Mouse (Mus musculus) embryonic facial prominence, embryonic 15.5 days (tissue): ENCODE results near the gene Ddit4. TPM values are rescaled to one million over a fixed set of nuclear protein-coding genes. Genes with fewer than 3 reads are reported as not detected.
A peak's percentile ranks its signal among the peaks of the same experiment; 100 is the strongest.

Experiments used
- ATAC-seq: fragments of 200-750 bp; cut with Nextera tagmentation; 2 replicates; pipeline ENCODE4 v1.8.0; 2017; ENCODE audit warnings: low read depth, moderate TSS enrichment; ENCODE audit not compliant: insufficient number of reproducible peaks, low FRiP score, low TSS enrichment
- H3K27ac ChIP-seq: fragments of 300-500 bp; sonication (generic); replicated peaks from 2 replicates; pipeline ENCODE4 v1.5.1; 2015; ENCODE audit warnings: mild to moderate bottlenecking, inconsistent platforms
- H3K27me3 ChIP-seq: fragments of 300-500 bp; sonication (generic); 2 replicates; pipeline ENCODE4 v1.6.1; 2015; ENCODE audit warnings: inconsistent platforms
- H3K36me3 ChIP-seq: fragments of 300-500 bp; sonication (generic); 2 replicates; pipeline ENCODE4 v1.6.1; 2015; ENCODE audit warnings: mild to moderate bottlenecking, inconsistent platforms
- H3K4me1 ChIP-seq: fragments of 300-500 bp; sonication (generic); 2 replicates; pipeline ENCODE4 v1.6.1; 2015; ENCODE audit warnings: inconsistent platforms
- H3K4me2 ChIP-seq: fragments of 300-500 bp; sonication (generic); replicated peaks from 2 replicates; pipeline ENCODE4 v1.6.1; 2015; ENCODE audit warnings: mild to moderate bottlenecking, inconsistent platforms
- H3K4me3 ChIP-seq: fragments of 300-500 bp; sonication (generic); replicated peaks from 2 replicates; pipeline ENCODE4 v1.5.1; 2015; ENCODE audit warnings: mild to moderate bottlenecking, inconsistent platforms
- H3K9ac ChIP-seq: fragments of 300-500 bp; sonication (generic); 2 replicates; pipeline ENCODE4 v1.6.1; 2015; ENCODE audit warnings: inconsistent platforms
- H3K9me3 ChIP-seq: fragments of 300-500 bp; sonication (generic); replicated peaks from 2 replicates; pipeline ENCODE4 v1.6.1; 2016; ENCODE audit warnings: inconsistent platforms
- WGBS: fragments of 180-500 bp; shearing (Covaris S2); methylation state at CpG from one replicate; pipeline ENCODE4 v1.1.7; 2015; 5-methylcytosine and 5-hydroxymethylcytosine counted together
- polyA plus RNA-seq: library from polyadenylated mRNA; unstranded; fragments of >200 nt; fragmentation: Nextera tagmentation; extraction: Ambion mirVana; gene quantifications from 2 replicates; pipeline ENCODE4 v1.2.1, GENCODE M21; 2015

Ddit4 gene
- polyA plus RNA-seq, 1 experiment from 2014 or later = 89.1 TPM

- no peaks in the 10 kb centered on the region for H3K36me3 ChIP-seq
- H3K4me3 ChIP-seq = no peak overlapping the region
- H3K4me2 ChIP-seq = no peak overlapping the region
- H3K4me1 ChIP-seq = peaks cover 47% of the 10 kb centered on the region
- no peak for ATAC-seq
- H3K27ac ChIP-seq = peak overlapping the region; percentile 97
- H3K27me3 ChIP-seq = no peaks in the 10 kb centered on the region
- H3K9me3 ChIP-seq = no peaks in the 10 kb centered on the region
- H3K9ac ChIP-seq = no peak overlapping the region
- 53% methylated on average over 7 of the region's 7 CpGs for WGBS
These were observed 4.1 kb downstream of the Ddit4 start for GRCm38 (mm10) chr10:59947296-59948073.

- Histone ChIP-seq H3K27ac (no peak overlapping the region), H3K36me3 (no peaks in the 10 kb centered on the region), H3K9ac (no peak overlapping the region), H3K4me2 (no peak overlapping the region), H3K27me3 (no peaks in the 10 kb centered on the region), H3K9me3 (no peaks in the 10 kb centered on the region), H3K4me1 (peaks cover 50% of the 10 kb centered on the region), H3K4me3 (no peak overlapping the region)
- no peak for ATAC-seq
- WGBS = 88% methylated on average over 5 of the region's 5 CpGs
These were observed 5.3 kb downstream of the Ddit4 start for GRCm38 (mm10) chr10:59946362-59946761.

- no peak overlapping the region for H3K27ac ChIP-seq
- H3K27me3 ChIP-seq = no peaks in the 10 kb centered on the region
- no peaks in the 10 kb centered on the region for H3K9me3 ChIP-seq
- ATAC-seq = no peak
- 94% methylated on average over 3 of the region's 3 CpGs for WGBS
- H3K4me1 ChIP-seq = peaks cover 46% of the 10 kb centered on the region
- no peaks in the 10 kb centered on the region for H3K36me3 ChIP-seq
- no peak overlapping the region for H3K4me2 ChIP-seq
- no peak overlapping the region for H3K9ac ChIP-seq
- no peak overlapping the region for H3K4me3 ChIP-seq
These were observed 6.2 kb downstream of the Ddit4 start for GRCm38 (mm10) chr10:59945416-59945815.

- H3K9ac ChIP-seq = peak overlapping the region; percentile 26; the same call in 1 of the 2 replicates
- 33% methylated on average over 13 of the region's 13 CpGs for WGBS
- H3K9me3 ChIP-seq = no peaks in the 10 kb centered on the region
- H3K27me3 ChIP-seq = no peaks in the 10 kb centered on the region
- peak overlapping the region; percentile 49 for H3K4me2 ChIP-seq
- ATAC-seq = peak; percentile 66
- peaks cover 27% of the 10 kb centered on the region for H3K4me1 ChIP-seq
- H3K4me3 ChIP-seq = peak overlapping the region; percentile 32
- H3K36me3 ChIP-seq = no peaks in the 10 kb centered on the region
- peak overlapping the region; percentile 82 for H3K27ac ChIP-seq
These were observed 8.1 kb downstream of the Ddit4 start for GRCm38 (mm10) chr10:59943421-59943989.

- Histone ChIP-seq H3K27ac (peak overlapping the region; percentile 82), H3K4me1 (peaks cover 22% of the 10 kb centered on the region), H3K9me3 (no peaks in the 10 kb centered on the region), H3K9ac (peak overlapping the region; percentile 26), H3K4me2 (peak overlapping the region; percentile 49), H3K36me3 (no peaks in the 10 kb centered on the region), H3K4me3 (peak overlapping the region; percentile 32), H3K27me3 (no peaks in the 10 kb centered on the region)
- WGBS = 2% methylated on average over 16 of the region's 16 CpGs
- peak; percentile 55 for ATAC-seq
These were observed 8.7 kb downstream of the Ddit4 start for GRCm38 (mm10) chr10:59942847-59943420.

- peaks cover 20% of the 10 kb centered on the region for H3K4me1 ChIP-seq
- no peaks in the 10 kb centered on the region for H3K27me3 ChIP-seq
- H3K9me3 ChIP-seq = no peaks in the 10 kb centered on the region
- H3K4me3 ChIP-seq = peak overlapping the region; percentile 32
- H3K4me2 ChIP-seq = peak overlapping the region; percentile 49
- H3K9ac ChIP-seq = 0 out of 2 replicates have a peak overlapping the region, but pooled peaks have one; percentile 26
- 38% methylated on average over 21 of the region's 21 CpGs for WGBS
- H3K27ac ChIP-seq = peak overlapping the region; percentile 82
- H3K36me3 ChIP-seq = no peaks in the 10 kb centered on the region
- ATAC-seq = no peak
These were observed 9.3 kb downstream of the Ddit4 start for GRCm38 (mm10) chr10:59942281-59942846.

GRCm38 (mm10) chr10:59939081-59939480, 12.6 kb downstream of the Ddit4 start:
- no peak overlapping the region for H3K9ac ChIP-seq
- H3K36me3 ChIP-seq = no peaks in the 10 kb centered on the region
- no peaks in the 10 kb centered on the region for H3K9me3 ChIP-seq
- no peak overlapping the region for H3K4me3 ChIP-seq
- H3K27me3 ChIP-seq = no peaks in the 10 kb centered on the region
- H3K4me2 ChIP-seq = no peak overlapping the region
- H3K27ac ChIP-seq = no peak overlapping the region
- peaks cover 23% of the 10 kb centered on the region for H3K4me1 ChIP-seq
- no peak for ATAC-seq
- WGBS = 57% methylated on average over 1 of the region's 1 CpGs

GRCm38 (mm10) chr10:59938662-59939061, 13.0 kb downstream of the Ddit4 start:
- Histone ChIP-seq H3K27me3 (no peaks in the 10 kb centered on the region), H3K9me3 (no peaks in the 10 kb centered on the region), H3K4me2 (no peak overlapping the region), H3K27ac (no peak overlapping the region), H3K4me3 (no peak overlapping the region), H3K9ac (no peak overlapping the region), H3K36me3 (no peaks in the 10 kb centered on the region), H3K4me1 (peaks cover 20% of the 10 kb centered on the region)
- ATAC-seq = no peak
- 75% methylated on average over 5 of the region's 5 CpGs for WGBS

GRCm38 (mm10) chr10:59936058-59936856, 15.4 kb downstream of the Ddit4 start:
- 40% methylated on average over 8 of the region's 8 CpGs for WGBS

GRCm38 (mm10) chr10:59934039-59934438, 17.6 kb downstream of the Ddit4 start:
- no peak overlapping the region for H3K4me3 ChIP-seq
- no peak overlapping the region for H3K27ac ChIP-seq
- WGBS = 41% methylated on average over 3 of the region's 3 CpGs
- H3K4me2 ChIP-seq = no peak overlapping the region
- no peaks in the 10 kb centered on the region for H3K9me3 ChIP-seq
- no peaks in the 10 kb centered on the region for H3K27me3 ChIP-seq
- H3K9ac ChIP-seq = no peak overlapping the region
- H3K4me1 ChIP-seq = peaks cover 10% of the 10 kb centered on the region
- no peak for ATAC-seq
- H3K36me3 ChIP-seq = no peaks in the 10 kb centered on the region

More at GRCm38 (mm10) chr10:59936058-59936856, 15.4 kb downstream of the Ddit4 start:
- H3K4me1 ChIP-seq = peaks cover 3% of the 10 kb centered on the region; the same call in 1 of the 2 replicates
- no peak overlapping the region for H3K4me3 ChIP-seq
- ATAC-seq = peak; percentile 55; the same call in 1 of the 2 replicates
- no peak overlapping the region; the same call in 1 of the 2 replicates for H3K27ac ChIP-seq
- no peaks in the 10 kb centered on the region for H3K36me3 ChIP-seq
- H3K9me3 ChIP-seq = no peaks in the 10 kb centered on the region
- no peak overlapping the region for H3K9ac ChIP-seq
- no peaks in the 10 kb centered on the region for H3K27me3 ChIP-seq
- H3K4me2 ChIP-seq = no peak overlapping the region
